ENCODE assay signal across 18 mouse cellular contexts in genomic region chr4:116291561-116291960, GRCm38 (mm10).
DNase-seq lines count a peak whose midpoint lies in the region; ATAC-seq lines count a peak whose summit lies in the region.
"Had no signal": no experiment of that assay in that cellular context is flagged by ENCODE, and none has a peak within 500 bp of the region (broad histone marks: within the 10 kb centered on the region; RNA-seq: fewer than 3 reads in every experiment).

No protein-coding gene starts in this region.

- H3K9ac ChIP-seq in hindbrain, embryonic 14.5 days: no peak overlapping the region
- no peak overlapping the region for H3K9ac ChIP-seq in hindbrain, embryonic 11.5 days (ENCODE audit: low read depth, low read length)
- H3K9ac ChIP-seq: forebrain, embryonic 13.5 days; limb, embryonic 13.5 days; liver, postnatal 0 days; neural tube, embryonic 12.5 days had no signal

- 0 out of 2 replicates have a peak overlapping the region, but pooled peaks have one; percentile 20 for H3K27ac ChIP-seq in hindbrain, embryonic 14.5 days
- H3K27ac ChIP-seq in hindbrain, embryonic 11.5 days (ENCODE audit: low read depth, low read length): no peak overlapping the region
- H3K27ac ChIP-seq: forebrain, embryonic 13.5 days; hindbrain, embryonic 10.5 days; limb, embryonic 13.5 days; macrophage; neural tube, embryonic 12.5 days had no signal

- no peaks in the 10 kb centered on the region for H3K27me3 ChIP-seq in hindbrain, embryonic 14.5 days (ENCODE audit: control insufficient read depth, insufficient read depth, low read length)
- H3K27me3 ChIP-seq in hindbrain, embryonic 11.5 days (ENCODE audit: control insufficient read depth, insufficient read depth, low read length): no peaks in the 10 kb centered on the region
- H3K27me3 ChIP-seq: forebrain, embryonic 13.5 days; limb, embryonic 13.5 days; neural tube, embryonic 12.5 days had no signal

- no peak for ATAC-seq in hindbrain, embryonic 14.5 days (ENCODE audit: low FRiP score)
- no peak for ATAC-seq in hindbrain, embryonic 11.5 days (ENCODE audit: low FRiP score)
- ATAC-seq: forebrain, embryonic 13.5 days; liver, postnatal 0 days had no signal

- peaks cover 92% of the 10 kb centered on the region for H3K36me3 ChIP-seq in hindbrain, embryonic 14.5 days (replicated peaks; ENCODE audit: control insufficient read depth, insufficient read depth)
- peaks cover 14% of the 10 kb centered on the region for H3K36me3 ChIP-seq in hindbrain, embryonic 11.5 days (ENCODE audit: control insufficient read depth, insufficient read depth, low read length)

- no peaks in the 10 kb centered on the region for H3K9me3 ChIP-seq in hindbrain, embryonic 14.5 days (ENCODE audit: control insufficient read depth, low read length)
- H3K9me3 ChIP-seq in hindbrain, embryonic 11.5 days (ENCODE audit: control insufficient read depth, low read length): no peaks in the 10 kb centered on the region
- H3K9me3 ChIP-seq: forebrain, embryonic 13.5 days; hindbrain, embryonic 10.5 days; limb, embryonic 13.5 days; neural tube, embryonic 12.5 days had no signal

- DNase-seq in hindbrain, embryonic 14.5 days (ENCODE audit: low spot score): no peak
- no peak for DNase-seq in hindbrain, embryonic 11.5 days (ENCODE audit: low spot score)
- DNase-seq in right cerebral cortex, adult 2 months (ENCODE audit: low spot score in 2 of 2): peak; percentile 53 to 66
- no peak for DNase-seq in right cerebral cortex, postnatal 4 days
- DNase-seq in cerebellum, adult 9-10 months: peak; percentile 75
- DNase-seq in telencephalon, adult 2 months (ENCODE audit: low read depth, low spot score): peak; percentile 39
- no peak for DNase-seq in adrenal gland, postnatal 10 days
- DNase-seq in neural tube, embryonic 10.5 days (ENCODE audit: extremely low spot score, low spot score): no peak
- DNase-seq: kidney, adult 18-20 months; kidney, postnatal 4 days; liver, postnatal 0 days; midbrain, embryonic 14.5 days; thymus, adult 2 months had no signal

- no peak overlapping the region for H3K4me3 ChIP-seq in hindbrain, embryonic 14.5 days (replicated peaks; ENCODE audit: low read length)
- H3K4me3 ChIP-seq in hindbrain, embryonic 11.5 days (ENCODE audit: low read depth, low read length): no peak overlapping the region
- H3K4me3 ChIP-seq: forebrain, embryonic 13.5 days; hindbrain, embryonic 10.5 days; limb, embryonic 13.5 days; neural tube, embryonic 12.5 days had no signal

- H3K4me2 ChIP-seq in hindbrain, embryonic 14.5 days (replicated peaks): no peak overlapping the region
- H3K4me2 ChIP-seq in hindbrain, embryonic 11.5 days (replicated peaks; ENCODE audit: low read depth, low read length): no peak overlapping the region
- H3K4me2 ChIP-seq: forebrain, embryonic 13.5 days; limb, embryonic 13.5 days; neural tube, embryonic 12.5 days had no signal

- no peaks in the 10 kb centered on the region for H3K4me1 ChIP-seq in hindbrain, embryonic 14.5 days (replicated peaks; ENCODE audit: control insufficient read depth, insufficient read depth, low read length)
- H3K4me1 ChIP-seq in hindbrain, embryonic 11.5 days (replicated peaks; ENCODE audit: control insufficient read depth, insufficient read depth, low read length): no peaks in the 10 kb centered on the region
- H3K4me1 ChIP-seq: forebrain, embryonic 13.5 days; hindbrain, embryonic 10.5 days; limb, embryonic 13.5 days; neural tube, embryonic 12.5 days had no signal

- 92% methylated on average over 6 of the region's 6 CpGs for WGBS in hindbrain, embryonic 14.5 days
- WGBS in hindbrain, embryonic 11.5 days: 90% methylated on average over 6 of the region's 6 CpGs

Comparison
In these comparisons a context has a peak if more than half of its experiments do, and no peak if none do; other contexts are left out.
1. DNase-seq: peak in right cerebral cortex, adult 2 months (2 of 2), cerebellum, adult 9-10 months (single experiment) and telencephalon, adult 2 months (single experiment); none in hindbrain, embryonic 14.5 days (single experiment), hindbrain, embryonic 11.5 days (single experiment), right cerebral cortex, postnatal 4 days (single experiment), adrenal gland, postnatal 10 days (single experiment) and neural tube, embryonic 10.5 days (single experiment).